Mouse (Mus musculus) heart, postnatal 25 days (tissue): ENCODE results near the gene Tspan9. TPM values are rescaled to one million over a fixed set of nuclear protein-coding genes. Genes with fewer than 3 reads are reported as not detected.

ENCODE experiments used
- DNase-seq: peaks from one replicate; pipeline ENCODE4 v3.0.0; 2022; ENCODE audit warnings: low spot score
- intact Hi-C: fragments of 180-260 bp; cut with DNase I; formaldehyde crosslinking; loops from one replicate; pipeline ENCODE4 v1.15.1; 2025
- total RNA-seq, 2 experiments: library from RNA; stranded (reverse); gene quantifications; 2 replicates each; pipeline ENCODE4 v1.2.3; 2021

Tspan9 gene
- total RNA-seq, 2 experiments from 2014 or later: 129 to 132 TPM

- intact Hi-C loops: no loop called here
- no peak for DNase-seq
These were observed 35.7 kb downstream of the Tspan9 start for GRCm38 (mm10) chr6:128107698-128108097.

DNA sequence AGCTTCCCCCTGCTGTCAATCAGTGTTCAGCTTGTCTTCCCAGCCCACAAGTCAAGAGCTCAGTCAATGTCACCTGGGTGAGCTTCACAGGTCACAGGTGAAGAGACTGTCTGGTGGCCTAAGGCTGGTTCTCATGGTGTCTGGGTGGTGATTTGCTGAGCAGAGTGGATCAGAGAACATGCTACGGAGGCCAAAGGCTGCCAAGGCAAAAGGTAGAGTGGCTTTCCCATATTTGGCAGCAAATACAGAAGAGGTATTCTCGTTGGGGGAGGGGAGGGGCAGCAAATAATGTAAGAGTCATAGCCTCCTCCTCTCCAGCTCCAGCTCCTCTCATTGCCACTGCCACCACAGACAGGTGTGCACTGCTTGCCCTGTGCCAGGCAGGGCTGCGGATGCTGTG is 37.2 kb downstream of the Tspan9 start:
- no peak for DNase-seq
- intact Hi-C loops: no loop called here

DNA sequence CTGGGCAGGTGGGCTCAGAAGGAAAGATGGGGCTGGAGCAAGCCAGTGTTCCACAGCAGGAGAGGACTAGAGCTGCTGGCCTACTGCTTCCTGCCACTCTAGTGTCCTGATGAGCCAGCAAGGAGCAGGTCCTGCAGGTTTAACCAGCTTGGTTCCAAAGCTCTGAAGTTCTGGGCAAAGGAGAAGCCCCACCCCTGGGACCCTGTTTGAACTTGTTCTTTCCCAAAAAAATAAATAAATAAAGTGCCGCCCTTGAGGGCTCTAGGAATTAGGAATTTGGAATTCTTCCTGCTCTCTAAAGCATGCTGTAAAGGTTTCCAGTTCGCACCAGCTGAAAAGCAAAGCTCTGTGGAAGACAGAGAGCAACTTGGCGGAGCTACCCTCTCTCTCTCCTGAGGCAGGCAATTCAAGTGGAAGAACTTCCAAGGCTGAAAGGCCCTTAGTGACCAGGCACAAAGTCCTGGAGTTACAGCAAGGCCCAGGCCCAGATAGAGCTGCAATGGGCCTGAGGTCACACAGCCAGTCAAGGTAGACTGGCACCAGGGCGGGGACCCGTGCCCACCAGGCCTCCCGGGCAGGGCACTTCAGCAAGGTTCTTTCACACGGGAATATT is 38.6 kb downstream of the Tspan9 start:
- DNase-seq: no peak
- intact Hi-C loops: no loop called here

DNA sequence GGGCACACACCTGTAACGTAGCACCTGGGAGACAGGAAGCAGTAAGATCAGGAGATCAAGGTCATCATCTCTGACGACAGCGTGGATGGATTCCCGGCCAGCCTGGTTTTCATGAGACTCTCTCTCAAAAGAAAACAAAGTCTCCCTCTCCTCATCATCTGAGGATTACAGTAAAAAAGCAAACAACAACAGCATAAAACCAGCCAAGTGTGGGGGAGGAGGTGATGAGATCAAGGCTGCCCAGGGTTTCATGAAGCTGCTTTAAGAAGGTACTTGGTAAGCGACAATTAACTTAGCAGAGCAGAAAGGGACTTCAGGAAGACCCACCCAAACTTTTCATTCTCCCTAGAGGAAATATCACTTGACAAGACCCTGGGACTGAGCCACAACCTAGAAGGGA is 39.5 kb downstream of the Tspan9 start:
- intact Hi-C loops: loop anchor here (2.0 kb wide), 1 partner anchor 21 kb away; no protein-coding TSS in a partner anchor

DNA sequence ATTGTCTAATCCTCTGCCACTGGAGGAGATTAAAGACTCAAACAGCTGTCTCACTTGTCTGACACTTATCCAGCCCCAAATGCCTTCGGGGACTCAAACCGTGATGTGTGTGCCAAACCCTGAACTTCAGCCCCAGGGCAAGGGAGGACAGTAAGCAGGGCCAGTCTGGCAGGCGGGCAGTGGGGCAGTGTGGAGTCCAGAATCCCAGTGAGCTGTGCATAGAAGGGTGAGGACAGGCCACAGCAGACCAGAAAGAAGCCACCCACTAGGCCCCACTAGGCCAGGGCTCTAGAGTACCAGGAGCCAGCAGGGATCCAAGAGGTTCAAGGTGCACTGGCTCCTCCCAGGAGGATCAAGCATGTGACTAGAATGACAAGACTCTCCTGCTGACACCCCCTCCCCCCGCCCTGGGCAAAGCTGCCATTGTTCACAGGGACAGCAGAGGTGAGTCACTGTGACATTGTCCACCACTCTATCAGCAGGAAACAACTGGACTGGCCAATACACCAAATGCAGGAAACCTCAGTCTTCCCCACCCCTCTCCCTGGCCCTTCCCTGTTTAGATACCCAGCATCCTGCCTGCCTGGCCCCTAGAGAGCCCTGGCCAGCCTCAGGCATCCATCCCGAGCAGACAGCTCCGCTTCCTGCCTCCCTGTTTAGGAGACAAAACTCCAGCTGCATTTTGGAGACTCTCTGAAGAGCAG is 40.9 kb downstream of the Tspan9 start:
- peak; percentile 72 for DNase-seq
- intact Hi-C loops: loop anchor here (1.0 to 2.0 kb wide), 2 partner anchors 22 to 40 kb away; no protein-coding TSS in a partner anchor

More for the DNA sequence above, 39.5 kb downstream of the Tspan9 start:
- no peak for DNase-seq

DNA sequence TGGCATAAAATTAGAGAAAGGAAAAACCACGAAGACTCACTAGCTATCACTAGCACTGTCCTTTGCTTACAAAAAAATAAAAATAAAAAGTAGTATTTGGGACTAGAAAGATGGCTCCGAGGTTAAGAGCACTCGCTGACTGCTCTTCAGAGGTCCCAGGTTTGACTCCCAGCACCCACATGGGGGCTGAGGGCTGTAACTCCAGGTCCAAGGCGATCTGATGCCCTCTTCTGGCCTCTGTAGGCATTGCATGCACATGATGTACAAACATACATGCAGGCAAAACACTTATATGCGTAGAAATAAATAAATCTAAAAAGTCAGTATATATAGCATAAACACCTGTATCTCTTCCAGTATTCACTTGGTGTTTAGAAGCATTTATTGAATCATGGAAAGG is 43.5 kb downstream of the Tspan9 start:
- no peak for DNase-seq
- intact Hi-C loops: no loop called here

GRCm38 (mm10) chr6:128099190-128099589 is 44.2 kb downstream of the Tspan9 start:
- no peak for DNase-seq
- intact Hi-C loops: no loop called here

- intact Hi-C loops: no loop called here
- no peak for DNase-seq
These were observed 46.9 kb downstream of the Tspan9 start for GRCm38 (mm10) chr6:128096521-128096920.

- intact Hi-C loops: no loop called here
These were observed 47.5 kb downstream of the Tspan9 start for GRCm38 (mm10) chr6:128095906-128096305.

GRCm38 (mm10) chr6:128095131-128095530 is 48.3 kb downstream of the Tspan9 start:
- intact Hi-C loops: no loop called here
- DNase-seq: no peak

More at GRCm38 (mm10) chr6:128095906-128096305, 47.5 kb downstream of the Tspan9 start:
- no peak for DNase-seq

DNA sequence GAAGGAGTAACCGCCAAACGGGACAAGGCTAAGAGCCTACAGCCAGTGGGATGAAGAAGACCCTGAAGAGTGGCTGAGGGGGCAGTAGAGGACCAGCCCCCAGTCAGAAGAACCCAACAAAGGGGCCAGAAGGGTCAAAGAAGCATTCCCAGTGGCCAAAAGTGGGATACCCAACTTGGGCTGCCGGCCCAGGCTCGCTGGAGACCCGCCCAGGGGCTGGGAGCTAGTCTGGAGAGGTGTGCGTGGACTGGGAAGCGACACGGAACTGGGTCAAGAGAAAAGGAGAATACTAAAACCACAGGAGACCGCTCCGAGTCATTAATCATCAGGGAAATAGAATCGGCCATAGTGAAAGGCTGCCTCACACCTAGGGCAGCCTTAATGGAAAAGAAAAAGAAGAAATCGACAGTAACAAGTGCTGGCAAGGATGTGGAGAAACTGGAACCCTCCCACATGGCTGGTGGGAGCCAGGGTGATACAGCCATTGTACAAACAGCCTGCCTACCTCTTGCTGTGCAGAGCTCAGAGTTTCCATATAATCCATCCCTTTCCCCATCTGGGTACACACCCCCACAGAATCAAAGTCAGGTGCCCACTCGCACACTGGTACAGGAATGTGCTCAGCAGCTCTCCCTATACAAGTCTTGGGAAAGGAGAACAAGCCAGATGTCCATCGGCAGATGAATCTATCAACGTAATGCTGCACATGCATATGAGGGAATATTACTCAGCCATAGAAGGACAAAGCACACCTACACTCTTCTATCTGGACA is 49.4 kb downstream of the Tspan9 start:
- DNase-seq: no peak
- intact Hi-C loops: loop anchor here (2.0 kb wide), 1 partner anchor 51 kb away; no protein-coding TSS in a partner anchor

- intact Hi-C loops: loop anchor here (2.0 kb wide), 1 partner anchor 52 kb away; no protein-coding TSS in a partner anchor
- DNase-seq: no peak
These were observed 50.8 kb downstream of the Tspan9 start for GRCm38 (mm10) chr6:128092621-128093020.

GRCm38 (mm10) chr6:128091833-128092166 is 51.6 kb downstream of the Tspan9 start:
- intact Hi-C loops: loop anchor here (1.0 to 2.0 kb wide), 4 partner anchors 29 to 121 kb away; no protein-coding TSS in a partner anchor
- no peak for DNase-seq

GRCm38 (mm10) chr6:128090985-128091832 is 52.2 kb downstream of the Tspan9 start:
- intact Hi-C loops: loop anchor here (1.0 to 2.0 kb wide), 3 partner anchors 28 to 121 kb away; no protein-coding TSS in a partner anchor
- DNase-seq: no peak

- DNase-seq: peak; percentile 76
- intact Hi-C loops: loop anchor here (2.0 kb wide), 1 partner anchor 27 kb away; no protein-coding TSS in a partner anchor
These were observed 53.4 kb downstream of the Tspan9 start for GRCm38 (mm10) chr6:128089770-128090702.

GRCm38 (mm10) chr6:128088746-128089523 is 54.5 kb downstream of the Tspan9 start:
- intact Hi-C loops: no loop called here
- DNase-seq: no peak

DNA sequence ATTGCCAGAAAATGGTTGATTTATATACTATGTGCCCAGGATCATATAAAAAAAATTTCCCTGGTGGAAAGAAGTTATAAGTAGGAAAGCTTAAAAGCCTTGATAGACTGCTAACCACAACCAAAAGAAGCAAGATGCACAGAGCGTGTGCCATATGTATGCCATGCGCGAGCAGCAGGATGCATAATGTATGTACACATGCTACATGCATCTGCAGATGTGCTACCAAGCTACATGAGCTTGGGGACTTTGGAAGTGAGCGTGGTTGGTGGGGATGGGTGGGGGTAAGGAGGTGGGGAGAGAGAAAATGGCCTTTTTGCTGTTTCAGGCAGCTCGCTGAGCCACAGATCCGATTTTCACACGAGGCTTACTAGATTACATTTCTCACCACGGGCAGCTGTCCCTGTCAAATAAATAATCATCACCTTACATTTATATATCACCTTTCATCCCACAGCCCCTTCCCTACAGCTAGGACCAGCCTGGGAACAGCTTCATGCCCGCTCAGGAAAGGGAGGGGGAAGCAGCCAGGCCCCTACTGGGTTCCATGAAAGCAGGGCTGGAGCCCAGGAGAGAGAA is 57.8 kb downstream of the Tspan9 start:
- DNase-seq: no peak
- intact Hi-C loops: no loop called here
